Mouse (Mus musculus) bone marrow macrophage, adult 2 months (primary cell): ENCODE measurements around the gene Kalrn.

Experiments
- CTCF ChIP-seq: IDR thresholded peaks from 2 replicates; pipeline ENCODE4 v1.5.1; 2012; ENCODE audit warnings: low read depth, mild to moderate bottlenecking, low read length, moderate library complexity
- POLR2A ChIP-seq: IDR thresholded peaks from 2 replicates; pipeline ENCODE4 v1.6.1; 2012; ENCODE audit warnings: mild to moderate bottlenecking, low read depth, low read length, borderline replicate concordance

- TF ChIP-seq POLR2A: no peak
- no peak for TF ChIP-seq CTCF
Measured at GRCm38 (mm10) chr16:34307458-34307857, 265.9 kb downstream of the Kalrn start.
